ENCODE assay signal across 19 mouse cellular contexts in genomic region chr3:54708972-54709371, GRCm38 (mm10). TPM values are rescaled to one million over a fixed set of nuclear protein-coding genes. Genes with fewer than 3 reads are reported as not detected.
A peak's percentile ranks its signal among the peaks of the same experiment; 100 is the strongest.
DNase-seq lines count a peak whose midpoint lies in the region; ATAC-seq and TF ChIP-seq lines count a peak whose summit lies in the region.
"Had no signal": no experiment of that assay in that cellular context is flagged by ENCODE, and none has a peak within 500 bp of the region (broad histone marks: within the 10 kb centered on the region; RNA-seq: fewer than 3 reads in every experiment).

No protein-coding gene starts in this region.

- no peak for TF ChIP-seq CTCF in bone marrow, adult 2 months (IDR thresholded peaks at IDR 0.05; ENCODE audit: control insufficient read depth, insufficient read depth, low read length)
- no peak for TF ChIP-seq CTCF in gastrocnemius, adult 2 months (IDR thresholded peaks at IDR 0.05)

- no peak overlapping the region for H3K4me2 ChIP-seq in liver, embryonic 16.5 days (ENCODE audit: low read depth, low read length)
- H3K4me2 ChIP-seq in liver, embryonic 12.5 days = no peak overlapping the region
- H3K4me2 ChIP-seq: limb, embryonic 12.5 days had no signal

- no peaks in the 10 kb centered on the region for H3K27me3 ChIP-seq in liver, embryonic 16.5 days (ENCODE audit: control insufficient read depth, insufficient read depth, low read depth, low read length)
- H3K27me3 ChIP-seq in liver, embryonic 12.5 days (replicated peaks) = no peaks in the 10 kb centered on the region
- H3K27me3 ChIP-seq: limb, embryonic 12.5 days had no signal

- 71% methylated on average over 9 of the region's 9 CpGs for WGBS in liver, embryonic 16.5 days (ENCODE audit: insufficient replicate concordance)
- 77% methylated on average over 9 of the region's 9 CpGs for WGBS in liver, embryonic 12.5 days (ENCODE audit: insufficient replicate concordance)
- WGBS in bone marrow, adult 2 months = 16% methylated on average over 9 of the region's 9 CpGs

- H3K36me3 ChIP-seq in liver, embryonic 16.5 days (ENCODE audit: control insufficient read depth, insufficient read depth) = peaks cover 37% of the 10 kb centered on the region
- H3K36me3 ChIP-seq in liver, embryonic 12.5 days = peaks cover 88% of the 10 kb centered on the region

- ATAC-seq in liver, embryonic 16.5 days (ENCODE audit: low read depth) = no peak
- no peak for ATAC-seq in liver, embryonic 12.5 days
- peak; percentile 94 for ATAC-seq in megakaryocyte progenitor cell, adult 5-6 weeks (replicated peaks; ENCODE audit: poor library complexity)
- ATAC-seq: hindbrain, embryonic 16.5 days had no signal

- peak overlapping the region; percentile 19; the same call in 1 of the 2 replicates for H3K27ac ChIP-seq in liver, embryonic 16.5 days (ENCODE audit: low read length)
- H3K27ac ChIP-seq in liver, embryonic 12.5 days = no peak overlapping the region; the same call in 1 of the 2 replicates
- peak overlapping the region; percentile 80; the same call in 1 of the 2 replicates for H3K27ac ChIP-seq in bone marrow, adult 2 months (ENCODE audit: control insufficient read depth, insufficient read depth, low read depth, low read length, poor library complexity)
- H3K27ac ChIP-seq in gastrocnemius, adult 2 months = no peak overlapping the region
- H3K27ac ChIP-seq: limb, embryonic 12.5 days had no signal

- DNase-seq in CD4-positive, CD25-positive, alpha-beta regulatory T cell, adult 2 months (ENCODE audit: low read depth, low spot score) = peak; percentile 70
- DNase-seq in thymus, postnatal 36 days = no peak
- DNase-seq in gastrocnemius, adult 2 months = no peak
- DNase-seq: cerebellum, adult 18-20 months; embryo, embryonic 11 days; kidney, postnatal 36 days; layer of hippocampus, postnatal 36 days; lung, postnatal 14 days; right cerebral cortex, postnatal 14 days had no signal

- intact Hi-C loops in gastrocnemius, adult 2 months (cut with DNase I) = no loop called here

- no peak overlapping the region for H3K4me3 ChIP-seq in liver, embryonic 16.5 days (ENCODE audit: low read depth, low read length)
- H3K4me3 ChIP-seq in liver, embryonic 12.5 days = no peak overlapping the region
- H3K4me3 ChIP-seq in bone marrow, adult 2 months (replicated peaks; ENCODE audit: control insufficient read depth, low read depth, low read length) = no peak overlapping the region
- H3K4me3 ChIP-seq in gastrocnemius, adult 2 months = no peak overlapping the region
- H3K4me3 ChIP-seq: limb, embryonic 12.5 days had no signal

- TF ChIP-seq POLR2A in bone marrow, adult 2 months (IDR thresholded peaks at IDR 0.05; ENCODE audit: borderline replicate concordance, control insufficient read depth, low read depth, low read length) = no peak

- H3K9me3 ChIP-seq in liver, embryonic 16.5 days (replicated peaks; ENCODE audit: control insufficient read depth, low read length) = no peaks in the 10 kb centered on the region
- no peaks in the 10 kb centered on the region for H3K9me3 ChIP-seq in liver, embryonic 12.5 days (replicated peaks)
- H3K9me3 ChIP-seq: limb, embryonic 12.5 days had no signal

- no peak overlapping the region for H3K9ac ChIP-seq in liver, embryonic 16.5 days (ENCODE audit: low read depth, low read length)
- no peak overlapping the region for H3K9ac ChIP-seq in liver, embryonic 12.5 days
- H3K9ac ChIP-seq: limb, embryonic 12.5 days had no signal

- H3K4me1 ChIP-seq in liver, embryonic 16.5 days (ENCODE audit: control insufficient read depth, low read depth, low read length) = no peaks in the 10 kb centered on the region
- H3K4me1 ChIP-seq in liver, embryonic 12.5 days = no peaks in the 10 kb centered on the region
- peaks cover 1% of the 10 kb centered on the region for H3K4me1 ChIP-seq in bone marrow, adult 2 months (ENCODE audit: control insufficient read depth, insufficient read depth, low read length)
- H3K4me1 ChIP-seq: limb, embryonic 12.5 days had no signal

RNA-seq across cellular contexts. Expression of gene Gm21958, which starts 5.2 kb away (rescaled TPM):
- polyA plus RNA-seq in liver, embryonic 16.5 days (2015; fragmentation: Nextera tagmentation; extraction: Ambion mirVana) = not detected in 2 replicates
- not detected in 2 replicates for polyA plus RNA-seq in liver, embryonic 12.5 days (2016; fragmentation: Nextera tagmentation; extraction: Ambion mirVana)
- polyA plus RNA-seq in bone marrow, adult 2 months (2011; ENCODE audit: insufficient read depth, insufficient read length, low replicate concordance, missing spikeins) = not detected in 2 replicates
- not detected in 2 replicates for total RNA-seq in megakaryocyte progenitor cell, adult 5-6 weeks (2015)
- total RNA-seq in megakaryocyte progenitor cell, adult 5-6 weeks (2017) = not detected in 2 replicates
- total RNA-seq in gastrocnemius, adult 2 months (2021) = not detected
- total RNA-seq: adrenal gland, postnatal 4 days; ES-E14; gastrocnemius, postnatal 4 days; layer of hippocampus, postnatal 36 days had no signal
- polyA plus RNA-seq: limb, embryonic 12.5 days; urinary bladder, adult 2 months had no signal

RNA-seq across cellular contexts. Expression of gene Supt20, which starts 16.4 kb away (rescaled TPM):
- polyA plus RNA-seq in liver, embryonic 16.5 days (2015; fragmentation: Nextera tagmentation; extraction: Ambion mirVana) = 30.2 and 30.3 TPM in 2 replicates
- 49.8 and 50.0 TPM in 2 replicates for polyA plus RNA-seq in liver, embryonic 12.5 days (2016; fragmentation: Nextera tagmentation; extraction: Ambion mirVana)
- polyA plus RNA-seq in bone marrow, adult 2 months (2011; ENCODE audit: insufficient read depth, insufficient read length, low replicate concordance, missing spikeins) = 29.8 and 60.4 TPM in 2 replicates
- 92.6 and 93.8 TPM in 2 replicates for total RNA-seq in megakaryocyte progenitor cell, adult 5-6 weeks (2015)
- total RNA-seq in megakaryocyte progenitor cell, adult 5-6 weeks (2017) = 47.4 and 84.9 TPM in 2 replicates
- 10 to 100 TPM in 1 of 2 experiments, 1 to 10 TPM in 1; 9.5 to 13.3 TPM for total RNA-seq in gastrocnemius, adult 2 months (2021)

RNA-seq across cellular contexts. Expression of gene Exosc8, which starts 26.2 kb away (rescaled TPM):
- polyA plus RNA-seq in liver, embryonic 16.5 days (2015; fragmentation: Nextera tagmentation; extraction: Ambion mirVana) = 52.2 and 57.2 TPM in 2 replicates
- polyA plus RNA-seq in liver, embryonic 12.5 days (2016; fragmentation: Nextera tagmentation; extraction: Ambion mirVana) = 124 and 125 TPM in 2 replicates
- 51.2 and 112 TPM in 2 replicates for polyA plus RNA-seq in bone marrow, adult 2 months (2011; ENCODE audit: insufficient read depth, insufficient read length, low replicate concordance, missing spikeins)
- 190 and 219 TPM in 2 replicates for total RNA-seq in megakaryocyte progenitor cell, adult 5-6 weeks (2015)
- total RNA-seq in megakaryocyte progenitor cell, adult 5-6 weeks (2017) = 254 and 259 TPM in 2 replicates
- total RNA-seq in gastrocnemius, adult 2 months (2021) = 10 to 100 TPM; 10.8 to 14.1 TPM

RNA-seq across cellular contexts. Expression of gene Alg5, which starts 26.4 kb away (rescaled TPM):
- polyA plus RNA-seq in liver, embryonic 16.5 days (2015; fragmentation: Nextera tagmentation; extraction: Ambion mirVana) = 19.0 and 22.5 TPM in 2 replicates
- polyA plus RNA-seq in liver, embryonic 12.5 days (2016; fragmentation: Nextera tagmentation; extraction: Ambion mirVana) = 31.2 and 33.7 TPM in 2 replicates
- polyA plus RNA-seq in bone marrow, adult 2 months (2011; ENCODE audit: insufficient read depth, insufficient read length, low replicate concordance, missing spikeins) = 8.0 and 16.3 TPM in 2 replicates
- 55.8 and 67.4 TPM in 2 replicates for total RNA-seq in megakaryocyte progenitor cell, adult 5-6 weeks (2015)
- 42.0 and 42.3 TPM in 2 replicates for total RNA-seq in megakaryocyte progenitor cell, adult 5-6 weeks (2017)
- total RNA-seq in gastrocnemius, adult 2 months (2021) = 1 to 10 TPM; 7.4 TPM

RNA-seq across cellular contexts. Expression of gene Smad9, which starts 46.4 kb away (rescaled TPM):
- polyA plus RNA-seq in liver, embryonic 16.5 days (2015; fragmentation: Nextera tagmentation; extraction: Ambion mirVana) = 0.04 and 0.05 TPM in 2 replicates
- polyA plus RNA-seq in liver, embryonic 12.5 days (2016; fragmentation: Nextera tagmentation; extraction: Ambion mirVana) = 0.18 and 0.19 TPM in 2 replicates
- polyA plus RNA-seq in bone marrow, adult 2 months (2011; ENCODE audit: insufficient read depth, insufficient read length, low replicate concordance, missing spikeins) = not detected in 2 replicates
- total RNA-seq in megakaryocyte progenitor cell, adult 5-6 weeks (2015) = not detected in 2 replicates
- total RNA-seq in megakaryocyte progenitor cell, adult 5-6 weeks (2017) = not detected in 2 replicates
- total RNA-seq in gastrocnemius, adult 2 months (2021) = under 1 TPM; 0.20 to 0.26 TPM

Comparison
In these comparisons a context has a peak if more than half of its experiments do, and no peak if none do; other contexts are left out.
1. H3K27ac ChIP-seq: peak in liver, embryonic 16.5 days (single experiment) and bone marrow, adult 2 months (single experiment); none in liver, embryonic 12.5 days (single experiment) and gastrocnemius, adult 2 months (single experiment).